Mouse (Mus musculus) intestine, postnatal 0 days (tissue): ENCODE results near the gene Nrip1. TPM values are rescaled to one million over a fixed set of nuclear protein-coding genes. Genes with fewer than 3 reads are reported as not detected.

Experiments
- ATAC-seq: fragments of 200-750 bp; cut with Nextera tagmentation; 2 replicates; pipeline ENCODE4 v1.8.0; 2017; ENCODE audit warnings: mild to moderate bottlenecking, moderate TSS enrichment, moderate library complexity
- H3K27ac ChIP-seq: fragments of 300-500 bp; sonication (generic); 2 replicates; pipeline ENCODE4 v1.5.1; 2014; ENCODE audit warnings: mild to moderate bottlenecking, low read depth, low read length, moderate library complexity
- H3K27me3 ChIP-seq: fragments of 300-500 bp; sonication (generic); replicated peaks from 2 replicates; pipeline ENCODE4 v1.6.1; 2014; ENCODE audit warnings: low read length, mixed read lengths; ENCODE audit not compliant: control insufficient read depth, insufficient read depth
- H3K36me3 ChIP-seq: fragments of 300-500 bp; sonication (generic); 2 replicates; pipeline ENCODE4 v1.6.1; 2014; ENCODE audit warnings: mild to moderate bottlenecking, moderate library complexity; ENCODE audit not compliant: control insufficient read depth, insufficient read depth
- H3K4me1 ChIP-seq: fragments of 300-500 bp; sonication (generic); replicated peaks from 2 replicates; pipeline ENCODE4 v1.6.1; 2014; ENCODE audit warnings: antibody characterized with exemption, low read length, mixed read lengths; ENCODE audit not compliant: control insufficient read depth, insufficient read depth
- H3K4me2 ChIP-seq: fragments of 300-500 bp; sonication (generic); replicated peaks from 2 replicates; pipeline ENCODE4 v1.6.1; 2014; ENCODE audit warnings: low read depth, mild to moderate bottlenecking, moderate library complexity
- H3K4me3 ChIP-seq: fragments of 300-500 bp; sonication (generic); 2 replicates; pipeline ENCODE4 v1.5.1; 2014; ENCODE audit warnings: low read depth, low read length
- H3K9ac ChIP-seq: fragments of 300-500 bp; sonication (generic); 2 replicates; pipeline ENCODE4 v1.6.1; 2014; ENCODE audit warnings: mild to moderate bottlenecking, low read depth, low read length
- H3K9me3 ChIP-seq: fragments of 300-500 bp; sonication (generic); 2 replicates; pipeline ENCODE4 v1.6.1; 2016; ENCODE audit warnings: mixed run types; ENCODE audit not compliant: control insufficient read depth
- CTCF ChIP-seq: sonication (generic); IDR thresholded peaks from 2 replicates; pipeline ENCODE4 v1.5.1; 2016; ENCODE audit warnings: low read depth, mild to moderate bottlenecking, control low read depth, antibody characterized with exemption, moderate library complexity
- WGBS: fragments of 180-500 bp; shearing (Covaris S2); extraction: QIAGEN DNeasy Blood & Tissue Kit; methylation state at CpG from one replicate; pipeline ENCODE4 v1.1.7; 2014; 5-methylcytosine and 5-hydroxymethylcytosine counted together
- polyA plus RNA-seq: library from polyadenylated mRNA; unstranded; fragments of >200 nt; fragmentation: Nextera tagmentation; extraction: Ambion mirVana; gene quantifications from 2 replicates; pipeline ENCODE4 v1.2.1, GENCODE M21; 2015

Gene Nrip1
- polyA plus RNA-seq, 1 experiment from 2014 or later: 27.8 TPM

- ATAC-seq: no peak
- H3K36me3 ChIP-seq: no peaks in the 10 kb centered on the region; the same call in 1 of the 2 replicates
- no peak overlapping the region for H3K4me2 ChIP-seq
- H3K27ac ChIP-seq: no peak overlapping the region
- no peaks in the 10 kb centered on the region for H3K27me3 ChIP-seq
- no peak for TF ChIP-seq CTCF
- 82% methylated on average over 4 of the region's 4 CpGs for WGBS
- no peak overlapping the region for H3K4me3 ChIP-seq
- H3K9me3 ChIP-seq: no peaks in the 10 kb centered on the region
- H3K9ac ChIP-seq: no peak overlapping the region
- peaks cover 2% of the 10 kb centered on the region; the same call in 1 of the 2 replicates for H3K4me1 ChIP-seq
These were observed 49.9 kb downstream of the Nrip1 start for GRCm38 (mm10) chr16:76323594-76324307.

GRCm38 (mm10) chr16:76323141-76323540 is 50.5 kb downstream of the Nrip1 start:
- no peaks in the 10 kb centered on the region for H3K27me3 ChIP-seq
- no peaks in the 10 kb centered on the region; the same call in 1 of the 2 replicates for H3K36me3 ChIP-seq
- no peak for TF ChIP-seq CTCF
- no peak overlapping the region for H3K4me2 ChIP-seq
- H3K27ac ChIP-seq: no peak overlapping the region
- ATAC-seq: no peak
- peaks cover 2% of the 10 kb centered on the region; the same call in 1 of the 2 replicates for H3K4me1 ChIP-seq
- no peaks in the 10 kb centered on the region for H3K9me3 ChIP-seq
- no peak overlapping the region for H3K4me3 ChIP-seq
- no peak overlapping the region for H3K9ac ChIP-seq
- 96% methylated on average over 2 of the region's 2 CpGs for WGBS

- WGBS: 44% methylated on average over 11 of the region's 11 CpGs
- Histone ChIP-seq H3K9me3 (no peaks in the 10 kb centered on the region), H3K9ac (no peak overlapping the region), H3K27me3 (no peaks in the 10 kb centered on the region), H3K4me3 (no peak overlapping the region), H3K4me1 (peaks cover 2% of the 10 kb centered on the region; the same call in 1 of the 2 replicates), H3K36me3 (no peaks in the 10 kb centered on the region; the same call in 1 of the 2 replicates), H3K27ac (no peak overlapping the region), H3K4me2 (0 out of 2 replicates have a peak overlapping the region, but pooled peaks have one; percentile 10)
- ATAC-seq: no peak
- TF ChIP-seq CTCF: no peak
These were observed 52.0 kb downstream of the Nrip1 start for GRCm38 (mm10) chr16:76321527-76322165.

GRCm38 (mm10) chr16:76320118-76320473 is 53.5 kb downstream of the Nrip1 start:
- H3K27me3 ChIP-seq: no peaks in the 10 kb centered on the region
- no peaks in the 10 kb centered on the region for H3K9me3 ChIP-seq
- TF ChIP-seq CTCF: no peak
- WGBS: 71% methylated on average over 5 of the region's 5 CpGs
- H3K27ac ChIP-seq: no peak overlapping the region
- no peaks in the 10 kb centered on the region for H3K36me3 ChIP-seq
- no peak for ATAC-seq
- H3K9ac ChIP-seq: no peak overlapping the region
- H3K4me2 ChIP-seq: no peak overlapping the region
- 0 out of 2 replicates have a peak, but pooled peaks cover 2% of the 10 kb centered on the region for H3K4me1 ChIP-seq
- H3K4me3 ChIP-seq: no peak overlapping the region

GRCm38 (mm10) chr16:76319364-76320117 is 54.1 kb downstream of the Nrip1 start:
- ATAC-seq: no peak
- 0 out of 2 replicates have a peak, but pooled peaks cover 2% of the 10 kb centered on the region for H3K4me1 ChIP-seq
- no peaks in the 10 kb centered on the region for H3K36me3 ChIP-seq
- H3K4me2 ChIP-seq: no peak overlapping the region
- no peak for TF ChIP-seq CTCF
- H3K4me3 ChIP-seq: no peak overlapping the region
- WGBS: 56% methylated on average over 11 of the region's 11 CpGs
- no peaks in the 10 kb centered on the region for H3K27me3 ChIP-seq
- no peaks in the 10 kb centered on the region for H3K9me3 ChIP-seq
- no peak overlapping the region for H3K27ac ChIP-seq
- H3K9ac ChIP-seq: no peak overlapping the region

GRCm38 (mm10) chr16:76318331-76318922 is 55.2 kb downstream of the Nrip1 start:
- Histone ChIP-seq H3K4me1 (0 out of 2 replicates have a peak, but pooled peaks cover 2% of the 10 kb centered on the region), H3K9me3 (no peaks in the 10 kb centered on the region), H3K4me3 (no peak overlapping the region), H3K4me2 (no peak overlapping the region), H3K27ac (no peak overlapping the region), H3K36me3 (no peaks in the 10 kb centered on the region), H3K27me3 (no peaks in the 10 kb centered on the region), H3K9ac (no peak overlapping the region)
- ATAC-seq: no peak
- WGBS: 83% methylated on average over 13 of the region's 13 CpGs
- TF ChIP-seq CTCF: no peak
